Mouse (Mus musculus): ENCODE data around the gene Clmn. TPM values are rescaled to one million over a fixed set of nuclear protein-coding genes. Genes with fewer than 3 reads are reported as not detected.

Clmn gene
- polyA plus RNA-seq, 1 experiment = 0.05 TPM

- Histone ChIP-seq H3K4me3 (ENCODE audit: insufficient read depth, poor library complexity, severe bottlenecking) (no peak overlapping the region), H3K36me3 (ENCODE audit: control insufficient read depth, insufficient read depth) (no peaks in the 10 kb centered on the region), H3K79me2 (ENCODE audit: control insufficient read depth, insufficient read depth) (no peaks in the 10 kb centered on the region), H3K79me3 (ENCODE audit: low read depth) (no peaks in the 10 kb centered on the region), H3K27me3 (ENCODE audit: control insufficient read depth, insufficient read depth, insufficient read length) (peaks cover 44% of the 10 kb centered on the region), H3ac (ENCODE audit: control insufficient read depth, insufficient read length, low read depth) (no peak overlapping the region)
- TF ChIP-seq MYOG (IDR thresholded peaks at IDR 0.05; ENCODE audit: control insufficient read depth, extremely low read depth, insufficient read length) (no peak), CTCF (IDR thresholded peaks at IDR 0.05; ENCODE audit: control insufficient read depth, insufficient read depth, insufficient read length) (no peak), MAX (IDR thresholded peaks at IDR 0.05) (no peak), CEBPB (IDR thresholded peaks at IDR 0.05; ENCODE audit: low read depth) (no peak), USF1 (IDR thresholded peaks at IDR 0.05; ENCODE audit: low read depth) (no peak)
Measured at GRCm38 (mm10) chr12:104801494-104802260, 63.2 kb downstream of the Clmn start.

GRCm38 (mm10) chr12:104799365-104799764 lies 65.5 kb downstream of the Clmn start:
- Histone ChIP-seq H3K36me3 (ENCODE audit: control insufficient read depth, insufficient read depth) (no peaks in the 10 kb centered on the region), H3K79me2 (ENCODE audit: control insufficient read depth, insufficient read depth) (no peaks in the 10 kb centered on the region), H3K4me3 (ENCODE audit: insufficient read depth, poor library complexity, severe bottlenecking) (no peak overlapping the region), H3K79me3 (ENCODE audit: low read depth) (no peaks in the 10 kb centered on the region), H3ac (ENCODE audit: control insufficient read depth, insufficient read length, low read depth) (no peak overlapping the region), H3K27me3 (ENCODE audit: control insufficient read depth, insufficient read depth, insufficient read length) (peaks cover 42% of the 10 kb centered on the region)
- TF ChIP-seq MYOG (IDR thresholded peaks at IDR 0.05; ENCODE audit: control insufficient read depth, extremely low read depth, insufficient read length) = no peak
- no peak for TF ChIP-seq USF1 (IDR thresholded peaks at IDR 0.05; ENCODE audit: low read depth)
- TF ChIP-seq CTCF (IDR thresholded peaks at IDR 0.05; ENCODE audit: control insufficient read depth, insufficient read depth, insufficient read length) = no peak
- TF ChIP-seq FOSL1 (IDR thresholded peaks at IDR 0.05; ENCODE audit: insufficient read depth, low read length, poor library complexity, severe bottlenecking) = no peak
- TF ChIP-seq MYOD1 (IDR thresholded peaks at IDR 0.05; ENCODE audit: control insufficient read depth, insufficient read length, low read depth) = no peak
- TF ChIP-seq MAX (IDR thresholded peaks at IDR 0.05) = no peak
- TF ChIP-seq CEBPB (IDR thresholded peaks at IDR 0.05; ENCODE audit: low read depth) = no peak

GRCm38 (mm10) chr12:104797905-104798304 lies 67.0 kb downstream of the Clmn start:
- Histone ChIP-seq H3K4me3 (ENCODE audit: insufficient read depth, poor library complexity, severe bottlenecking) (no peak overlapping the region), H3K27me3 (ENCODE audit: control insufficient read depth, insufficient read depth, insufficient read length) (peaks cover 44% of the 10 kb centered on the region), H3K79me3 (ENCODE audit: low read depth) (no peaks in the 10 kb centered on the region), H3ac (ENCODE audit: control insufficient read depth, insufficient read length, low read depth) (no peak overlapping the region), H3K79me2 (ENCODE audit: control insufficient read depth, insufficient read depth) (no peaks in the 10 kb centered on the region), H3K36me3 (ENCODE audit: control insufficient read depth, insufficient read depth) (no peaks in the 10 kb centered on the region)
- no peak for TF ChIP-seq MAX (IDR thresholded peaks at IDR 0.05)
- no peak for TF ChIP-seq CTCF (IDR thresholded peaks at IDR 0.05; ENCODE audit: control insufficient read depth, insufficient read depth, insufficient read length)
- TF ChIP-seq MYOD1 (IDR thresholded peaks at IDR 0.05; ENCODE audit: control insufficient read depth, insufficient read length, low read depth) = no peak
- no peak for TF ChIP-seq USF1 (IDR thresholded peaks at IDR 0.05; ENCODE audit: low read depth)
- no peak for TF ChIP-seq MYOG (IDR thresholded peaks at IDR 0.05; ENCODE audit: control insufficient read depth, extremely low read depth, insufficient read length)
- TF ChIP-seq FOSL1 (IDR thresholded peaks at IDR 0.05; ENCODE audit: insufficient read depth, low read length, poor library complexity, severe bottlenecking) = no peak
- TF ChIP-seq CEBPB (IDR thresholded peaks at IDR 0.05; ENCODE audit: low read depth) = no peak

- Histone ChIP-seq H3ac (ENCODE audit: control insufficient read depth, insufficient read length, low read depth) (no peak overlapping the region), H3K27me3 (ENCODE audit: control insufficient read depth, insufficient read depth, insufficient read length) (peaks cover 33% of the 10 kb centered on the region), H3K36me3 (ENCODE audit: control insufficient read depth, insufficient read depth) (no peaks in the 10 kb centered on the region), H3K79me2 (ENCODE audit: control insufficient read depth, insufficient read depth) (no peaks in the 10 kb centered on the region), H3K79me3 (ENCODE audit: low read depth) (no peaks in the 10 kb centered on the region), H3K4me3 (ENCODE audit: insufficient read depth, poor library complexity, severe bottlenecking) (no peak overlapping the region)
- no peak for TF ChIP-seq CTCF (IDR thresholded peaks at IDR 0.05; ENCODE audit: control insufficient read depth, insufficient read depth, insufficient read length)
- no peak for TF ChIP-seq MAX (IDR thresholded peaks at IDR 0.05)
Measured at GRCm38 (mm10) chr12:104796635-104797378, 68.1 kb downstream of the Clmn start.

GRCm38 (mm10) chr12:104794957-104795356 lies 69.9 kb downstream of the Clmn start:
- Histone ChIP-seq H3K4me3 (ENCODE audit: insufficient read depth, poor library complexity, severe bottlenecking) (no peak overlapping the region), H3K27me3 (ENCODE audit: control insufficient read depth, insufficient read depth, insufficient read length) (peaks cover 27% of the 10 kb centered on the region), H3K79me2 (ENCODE audit: control insufficient read depth, insufficient read depth) (no peaks in the 10 kb centered on the region), H3K79me3 (ENCODE audit: low read depth) (no peaks in the 10 kb centered on the region), H3K36me3 (ENCODE audit: control insufficient read depth, insufficient read depth) (no peaks in the 10 kb centered on the region), H3ac (ENCODE audit: control insufficient read depth, insufficient read length, low read depth) (no peak overlapping the region)
- TF ChIP-seq USF1 (IDR thresholded peaks at IDR 0.05; ENCODE audit: low read depth) (no peak), MYOG (IDR thresholded peaks at IDR 0.05; ENCODE audit: control insufficient read depth, extremely low read depth, insufficient read length) (no peak), CTCF (IDR thresholded peaks at IDR 0.05; ENCODE audit: control insufficient read depth, insufficient read depth, insufficient read length) (no peak), CEBPB (IDR thresholded peaks at IDR 0.05; ENCODE audit: low read depth) (no peak), MAX (IDR thresholded peaks at IDR 0.05) (no peak), MYOD1 (IDR thresholded peaks at IDR 0.05; ENCODE audit: control insufficient read depth, insufficient read length, low read depth) (no peak), FOSL1 (IDR thresholded peaks at IDR 0.05; ENCODE audit: insufficient read depth, low read length, poor library complexity, severe bottlenecking) (no peak)
